Mouse (Mus musculus) stomach, embryonic 14.5 days (tissue): Measurements from ENCODE around the gene Tas2r126. TPM values are rescaled to one million over a fixed set of nuclear protein-coding genes. Genes with fewer than 3 reads are reported as not detected.

ENCODE experiments used
- ATAC-seq: fragments of 200-750 bp; cut with Nextera tagmentation; 2 replicates; pipeline ENCODE4 v1.8.0; 2017; ENCODE audit warnings: low read depth, moderate TSS enrichment; ENCODE audit not compliant: insufficient number of reproducible peaks, insufficient read depth, low FRiP score
- H3K27ac ChIP-seq: fragments of 300-500 bp; sonication (generic); 2 replicates; pipeline ENCODE4 v1.5.1; 2014; ENCODE audit warnings: mild to moderate bottlenecking, low read length, moderate library complexity, mixed read lengths
- H3K27me3 ChIP-seq: fragments of 300-500 bp; sonication (generic); 2 replicates; pipeline ENCODE4 v1.6.1; 2014; ENCODE audit warnings: low read length, control low read depth, mixed read lengths; ENCODE audit not compliant: control insufficient read depth, insufficient read depth
- H3K36me3 ChIP-seq: fragments of 300-500 bp; sonication (generic); 2 replicates; pipeline ENCODE4 v1.6.1; 2014; ENCODE audit warnings: mild to moderate bottlenecking, control low read depth, low read length, moderate library complexity, mixed read lengths; ENCODE audit not compliant: control insufficient read depth, insufficient read depth
- H3K4me1 ChIP-seq: fragments of 300-500 bp; sonication (generic); 2 replicates; pipeline ENCODE4 v1.6.1; 2014; ENCODE audit warnings: low read length, control low read depth, mixed read lengths; ENCODE audit not compliant: control insufficient read depth, insufficient read depth
- H3K4me2 ChIP-seq: fragments of 300-500 bp; sonication (generic); replicated peaks from 2 replicates; pipeline ENCODE4 v1.6.1; 2014; ENCODE audit warnings: low read depth, low read length, control low read depth
- H3K4me3 ChIP-seq: fragments of 300-500 bp; sonication (generic); 2 replicates; pipeline ENCODE4 v1.5.1; 2014; ENCODE audit warnings: low read depth, low read length, control low read depth
- H3K9ac ChIP-seq: fragments of 300-500 bp; sonication (generic); replicated peaks from 2 replicates; pipeline ENCODE4 v1.6.1; 2014; ENCODE audit warnings: low read depth, mild to moderate bottlenecking, control low read depth, low read length, moderate library complexity, mixed read lengths
- H3K9me3 ChIP-seq: fragments of 300-500 bp; sonication (generic); 2 replicates; pipeline ENCODE4 v1.6.1; 2016; ENCODE audit warnings: low read depth, low read length, control low read depth; ENCODE audit not compliant: control insufficient read depth
- WGBS: fragments of 180-500 bp; shearing (Covaris S2); extraction: QIAGEN DNeasy Blood & Tissue Kit; methylation state at CpG from one replicate; pipeline ENCODE4 v1.1.7; 2014; 5-methylcytosine and 5-hydroxymethylcytosine counted together
- polyA plus RNA-seq: library from polyadenylated mRNA; unstranded; fragments of >200 nt; fragmentation: Nextera tagmentation; extraction: Ambion mirVana; gene quantifications from 2 replicates; pipeline ENCODE4 v1.2.1, GENCODE M21; 2014

Tas2r126 gene
- polyA plus RNA-seq, 1 experiment from 2014 or later = not detected

DNA sequence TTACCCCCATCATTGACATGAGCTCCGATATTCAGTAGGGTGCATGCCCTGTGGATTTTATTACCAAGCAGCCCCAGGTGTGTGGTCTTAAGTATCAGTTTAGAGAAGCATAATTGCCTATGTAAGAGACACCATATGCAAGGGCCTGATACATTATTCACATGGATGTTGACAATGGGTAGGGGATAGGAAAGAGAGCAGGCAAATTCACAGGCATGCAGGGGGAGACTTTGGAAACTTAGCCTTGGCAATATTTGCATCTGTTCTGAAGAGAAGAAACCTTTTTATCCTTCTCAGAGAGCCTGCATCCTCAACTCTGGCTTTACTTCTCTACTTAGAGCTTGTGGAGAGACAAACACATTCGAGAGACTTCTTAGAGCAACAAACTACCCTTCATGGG is 29.2 kb upstream of the Tas2r126 start, which contains the start of gene Tas2r135:
Gene Tas2r135, plus strand, starts transcription at position 301 of the 400 bp plus-strand sequence.
- Histone ChIP-seq H3K36me3 (no peaks in the 10 kb centered on the region), H3K27ac (no peak within 1 kb of the TSS), H3K4me2 (no peak within 1 kb of the TSS), H3K9me3 (no peaks in the 10 kb centered on the region), H3K27me3 (no peaks in the 10 kb centered on the region), H3K4me1 (no peaks in the 10 kb centered on the region), H3K9ac (no peak within 1 kb of the TSS), H3K4me3 (no peak within 1 kb of the TSS)
- 69% methylated on average over 2 of the region's 2 CpGs for WGBS
- no peak for ATAC-seq

DNA sequence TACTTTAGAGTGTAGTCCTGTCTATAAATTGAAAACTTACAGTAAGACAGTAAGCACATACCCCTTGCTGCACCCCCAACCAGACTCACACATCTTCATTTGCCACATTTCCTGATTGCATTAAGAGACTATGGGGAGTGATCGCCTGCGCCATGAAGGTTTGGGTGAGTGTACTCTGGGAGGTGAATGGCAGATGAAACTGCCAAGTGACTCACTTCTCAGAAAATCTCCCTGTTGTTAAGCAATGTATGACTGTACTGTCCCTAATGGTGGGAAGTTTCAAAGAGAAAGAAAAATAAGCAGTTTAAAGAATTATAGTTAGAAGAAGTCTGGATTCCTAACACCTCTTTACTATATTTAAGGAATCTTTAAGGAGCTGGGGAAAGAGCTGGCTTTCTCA is 14.9 kb upstream of the Tas2r126 start:
- Histone ChIP-seq H3K9me3 (no peaks in the 10 kb centered on the region), H3K27ac (no peak overlapping the region), H3K4me1 (no peaks in the 10 kb centered on the region), H3K36me3 (no peaks in the 10 kb centered on the region), H3K9ac (no peak overlapping the region), H3K4me2 (no peak overlapping the region), H3K27me3 (no peaks in the 10 kb centered on the region), H3K4me3 (no peak overlapping the region)
- WGBS = 80% methylated on average over 2 of the region's 2 CpGs
- no peak for ATAC-seq

DNA sequence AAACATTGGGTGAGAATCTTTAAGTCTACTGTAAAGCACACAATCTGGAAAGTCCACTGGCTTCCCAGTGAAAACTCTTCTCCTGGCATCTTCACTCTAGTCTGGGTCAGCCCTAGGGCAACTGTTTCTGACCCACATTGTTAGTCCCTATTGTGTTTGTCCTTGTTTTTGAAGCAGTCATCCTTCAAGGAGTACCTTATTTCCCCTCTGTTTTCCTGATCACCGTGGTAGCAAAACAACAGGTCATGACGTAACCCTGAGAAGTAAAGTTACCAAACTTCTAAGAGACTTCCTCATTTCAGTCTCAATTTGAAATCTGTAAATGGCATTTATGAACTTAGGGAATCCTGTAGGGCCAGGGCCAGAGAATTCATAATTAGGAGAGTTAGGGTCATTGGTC is 12.9 kb upstream of the Tas2r126 start:
- ATAC-seq = no peak
- H3K36me3 ChIP-seq = no peaks in the 10 kb centered on the region
- no peaks in the 10 kb centered on the region for H3K4me1 ChIP-seq
- H3K4me2 ChIP-seq = no peak overlapping the region
- no peak overlapping the region for H3K27ac ChIP-seq
- 82% methylated on average over 2 of the region's 2 CpGs for WGBS
- no peaks in the 10 kb centered on the region for H3K27me3 ChIP-seq
- no peaks in the 10 kb centered on the region for H3K9me3 ChIP-seq
- no peak overlapping the region for H3K9ac ChIP-seq
- H3K4me3 ChIP-seq = no peak overlapping the region

DNA sequence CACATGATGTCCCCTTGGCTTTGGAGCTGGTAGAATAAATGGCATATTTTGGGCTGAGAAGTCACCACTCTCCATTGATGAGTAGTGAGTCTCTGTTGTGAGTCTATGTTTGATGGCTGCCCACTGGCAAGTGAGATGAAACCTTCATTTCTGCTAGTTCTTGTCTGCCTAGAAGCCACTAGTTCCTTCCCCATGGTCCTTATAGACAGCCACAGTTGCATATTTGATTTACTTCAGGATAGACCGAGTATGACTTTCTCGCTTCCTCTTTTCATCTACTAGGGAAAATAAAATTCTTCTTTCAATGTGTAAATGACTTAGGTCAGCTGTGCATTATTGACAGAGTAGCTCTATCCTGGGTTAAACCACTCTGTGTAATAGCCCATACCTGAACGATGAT is 9.9 kb upstream of the Tas2r126 start:
- no peaks in the 10 kb centered on the region for H3K9me3 ChIP-seq
- H3K4me2 ChIP-seq = no peak overlapping the region
- H3K27me3 ChIP-seq = no peaks in the 10 kb centered on the region
- H3K9ac ChIP-seq = no peak overlapping the region
- H3K36me3 ChIP-seq = no peaks in the 10 kb centered on the region
- no peak for ATAC-seq
- H3K4me1 ChIP-seq = no peaks in the 10 kb centered on the region
- 85% methylated on average over 3 of the region's 3 CpGs for WGBS
- no peak overlapping the region for H3K4me3 ChIP-seq
- H3K27ac ChIP-seq = no peak overlapping the region

DNA sequence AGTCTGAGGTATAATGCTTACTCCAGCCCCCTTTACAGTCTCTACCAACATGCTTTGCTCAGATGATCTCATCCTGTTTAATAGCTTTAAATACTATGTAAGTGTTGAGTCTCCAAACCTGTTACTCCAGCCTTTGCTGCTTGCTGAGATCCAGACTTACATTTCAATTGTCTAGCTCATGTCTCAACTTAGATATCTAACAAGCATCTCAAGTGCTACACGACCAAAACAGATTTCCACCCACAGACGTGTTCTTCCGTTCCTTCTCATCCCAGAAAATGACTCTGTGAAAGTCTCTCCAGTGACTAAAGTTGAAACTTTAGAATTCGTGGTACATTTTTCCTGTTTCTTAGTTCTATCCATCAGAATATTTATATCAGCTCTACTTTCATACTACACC is 8.0 kb upstream of the Tas2r126 start:
- no peak overlapping the region for H3K9ac ChIP-seq
- no peak overlapping the region for H3K4me2 ChIP-seq
- 84% methylated on average over 4 of the region's 4 CpGs for WGBS
- no peak overlapping the region for H3K27ac ChIP-seq
- ATAC-seq = no peak
- H3K9me3 ChIP-seq = no peaks in the 10 kb centered on the region
- no peaks in the 10 kb centered on the region for H3K4me1 ChIP-seq
- no peaks in the 10 kb centered on the region for H3K36me3 ChIP-seq
- no peaks in the 10 kb centered on the region for H3K27me3 ChIP-seq
- no peak overlapping the region for H3K4me3 ChIP-seq

DNA sequence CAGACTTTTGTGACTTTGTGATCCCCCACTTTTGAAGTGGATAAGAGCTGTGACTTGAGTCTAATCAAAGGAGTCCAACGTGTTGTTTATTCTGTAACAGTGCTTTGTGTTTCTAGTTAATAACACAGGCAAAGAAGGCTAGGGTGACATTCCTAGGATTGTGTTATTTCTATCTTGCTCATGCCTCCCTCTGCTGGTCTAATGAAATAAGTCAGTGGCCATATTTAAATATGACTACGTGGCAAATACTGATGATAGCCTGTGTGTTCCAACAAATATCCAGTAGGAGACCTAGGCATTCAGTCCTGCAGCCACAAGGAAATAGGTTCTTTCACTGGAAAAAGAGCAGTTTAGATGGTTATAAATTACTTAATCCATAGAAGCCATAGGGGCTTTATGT is 781 bp upstream of the Tas2r126 start:
- no peaks in the 10 kb centered on the region for H3K9me3 ChIP-seq
- H3K4me1 ChIP-seq = no peaks in the 10 kb centered on the region
- H3K4me2 ChIP-seq = no peak overlapping the region
- H3K27ac ChIP-seq = no peak overlapping the region
- no peaks in the 10 kb centered on the region for H3K36me3 ChIP-seq
- no peak overlapping the region for H3K9ac ChIP-seq
- no peak for ATAC-seq
- H3K4me3 ChIP-seq = no peak overlapping the region
- 66% methylated on average over 2 of the region's 2 CpGs for WGBS
- no peaks in the 10 kb centered on the region for H3K27me3 ChIP-seq

DNA sequence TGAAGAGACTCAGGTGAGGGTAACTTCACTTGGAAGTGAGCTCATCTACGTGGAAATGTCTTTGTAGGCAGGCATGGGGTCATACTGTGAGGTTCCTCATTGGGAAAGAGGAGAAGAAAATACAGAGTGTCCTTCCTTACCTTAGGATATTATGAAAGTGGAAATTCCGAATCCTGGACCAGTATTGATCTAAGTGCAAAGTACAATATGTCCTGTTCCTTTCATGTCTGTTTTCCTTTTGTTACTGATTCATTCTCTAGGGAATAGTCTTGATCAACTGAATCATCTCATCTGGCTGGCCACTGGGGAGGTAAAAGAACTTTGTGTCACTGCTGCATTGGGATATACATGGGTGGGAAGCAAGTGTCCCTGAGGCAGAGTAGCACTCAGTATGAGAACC is 1.2 kb downstream of the Tas2r126 start:
- Histone ChIP-seq H3K36me3 (no peaks in the 10 kb centered on the region), H3K27ac (no peak overlapping the region), H3K9me3 (no peaks in the 10 kb centered on the region), H3K9ac (no peak overlapping the region), H3K4me2 (no peak overlapping the region), H3K4me3 (no peak overlapping the region), H3K27me3 (no peaks in the 10 kb centered on the region), H3K4me1 (no peaks in the 10 kb centered on the region)
- 67% methylated on average over 2 of the region's 2 CpGs for WGBS
- no peak for ATAC-seq

DNA sequence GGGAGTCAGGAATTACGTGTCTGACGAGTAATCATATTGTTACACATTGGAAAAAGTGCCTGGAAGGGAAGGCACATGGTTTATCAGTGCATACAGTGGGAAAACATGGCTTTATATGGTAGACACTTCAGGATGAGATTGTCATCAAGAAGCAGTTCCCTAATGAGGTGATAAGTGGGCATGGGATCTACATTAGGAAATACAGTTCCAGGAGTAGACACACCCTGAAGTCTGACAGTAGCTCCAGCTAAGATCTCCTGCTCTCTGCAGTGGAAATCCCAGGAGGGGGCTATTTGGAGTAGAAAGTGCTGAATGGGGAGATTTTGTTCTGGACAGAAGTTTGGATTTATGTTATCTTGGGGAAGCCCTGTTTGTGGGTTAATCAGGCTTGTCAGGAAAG is 7.1 kb downstream of the Tas2r126 start:
- H3K4me3 ChIP-seq = no peak overlapping the region
- H3K4me2 ChIP-seq = no peak overlapping the region
- ATAC-seq = no peak
- H3K27me3 ChIP-seq = no peaks in the 10 kb centered on the region
- no peaks in the 10 kb centered on the region for H3K9me3 ChIP-seq
- no peak overlapping the region for H3K27ac ChIP-seq
- no peaks in the 10 kb centered on the region for H3K36me3 ChIP-seq
- H3K4me1 ChIP-seq = no peaks in the 10 kb centered on the region
- H3K9ac ChIP-seq = no peak overlapping the region
- 74% methylated on average over 2 of the region's 2 CpGs for WGBS

DNA sequence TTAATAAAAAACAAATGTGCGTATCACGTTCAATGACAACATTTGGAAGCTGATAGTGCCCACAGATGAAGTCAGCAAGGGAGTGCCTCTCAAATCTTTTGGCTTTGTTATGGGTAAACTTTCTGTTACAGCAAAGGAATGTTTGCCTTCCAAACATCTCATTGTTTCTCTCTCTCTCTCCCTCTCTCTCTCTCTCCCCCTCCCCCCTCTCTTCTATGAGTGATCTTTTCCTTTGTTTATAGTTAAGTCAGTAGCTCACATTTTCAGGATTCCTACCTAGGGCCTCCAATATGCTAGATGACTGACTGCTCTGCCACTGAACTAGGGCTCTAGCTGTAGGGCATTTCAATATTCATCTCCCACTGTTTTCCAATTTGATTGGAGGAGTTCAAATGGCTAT is 10.2 kb downstream of the Tas2r126 start:
- H3K27me3 ChIP-seq = no peaks in the 10 kb centered on the region
- no peaks in the 10 kb centered on the region for H3K9me3 ChIP-seq
- H3K36me3 ChIP-seq = no peaks in the 10 kb centered on the region
- WGBS = 35% methylated on average over 2 of the region's 2 CpGs
- H3K27ac ChIP-seq = no peak overlapping the region
- H3K4me3 ChIP-seq = no peak overlapping the region
- no peak for ATAC-seq
- no peak overlapping the region for H3K4me2 ChIP-seq
- no peak overlapping the region for H3K9ac ChIP-seq
- H3K4me1 ChIP-seq = no peaks in the 10 kb centered on the region
